Mouse (Mus musculus) C2C12 (cell line): ENCODE measurements at regions not wholly inside any gene's neighbourhood (a gene's known extent, or its start where the extent isn't known, plus 50 kb on each side); places are given as distances from the start of the nearest gene placed in this dataset.

Experiments
- H3K27me3 ChIP-seq: one replicate; pipeline ENCODE4 v1.6.1; 2011; ENCODE audit not compliant: control insufficient read depth, insufficient read depth, insufficient read length
- H3K36me3 ChIP-seq: one replicate; pipeline ENCODE4 v1.6.1; 2011; ENCODE audit not compliant: control insufficient read depth, insufficient read depth
- H3K4me3 ChIP-seq: one replicate; pipeline ENCODE4 v1.5.1; 2011; ENCODE audit warnings: mild to moderate bottlenecking, control low read depth; ENCODE audit not compliant: poor library complexity, insufficient read depth, severe bottlenecking
- H3K79me2 ChIP-seq: one replicate; pipeline ENCODE4 v1.6.1; 2011; ENCODE audit not compliant: control insufficient read depth, insufficient read depth
- H3K79me3 ChIP-seq: one replicate; pipeline ENCODE4 v1.6.1; 2011; ENCODE audit warnings: low read depth, control low read depth
- H3ac ChIP-seq: one replicate; pipeline ENCODE3; 2011; ENCODE audit warnings: low read depth; ENCODE audit not compliant: control insufficient read depth, insufficient read length
- CEBPB ChIP-seq: IDR thresholded peaks from one replicate; pipeline ENCODE4 v1.6.1; 2011; ENCODE audit warnings: low read depth, mild to moderate bottlenecking, control low read depth, moderate library complexity
- CTCF ChIP-seq: IDR thresholded peaks from one replicate; pipeline ENCODE4 v1.5.1; 2011; ENCODE audit not compliant: control insufficient read depth, insufficient read depth, insufficient read length
- FOSL1 ChIP-seq: IDR thresholded peaks from one replicate; pipeline ENCODE4 v1.8.0; 2011; ENCODE audit warnings: mild to moderate bottlenecking, low read length; ENCODE audit not compliant: poor library complexity, insufficient read depth, severe bottlenecking
- MAX ChIP-seq: IDR thresholded peaks from one replicate; pipeline ENCODE4 v1.6.1; 2011; ENCODE audit warnings: mild to moderate bottlenecking, control low read depth
- MYOD1 ChIP-seq: IDR thresholded peaks from one replicate; pipeline ENCODE4 v1.6.1; 2011; ENCODE audit warnings: low read depth; ENCODE audit not compliant: control insufficient read depth, insufficient read length
- MYOG ChIP-seq: IDR thresholded peaks from one replicate; pipeline ENCODE4 v1.6.1; 2011; ENCODE audit not compliant: control insufficient read depth, insufficient read length; ENCODE audit errors: extremely low read depth
- USF1 ChIP-seq: IDR thresholded peaks from one replicate; pipeline ENCODE4 v1.6.1; 2011; ENCODE audit warnings: low read depth, mild to moderate bottlenecking, control low read depth, moderate library complexity

DNA sequence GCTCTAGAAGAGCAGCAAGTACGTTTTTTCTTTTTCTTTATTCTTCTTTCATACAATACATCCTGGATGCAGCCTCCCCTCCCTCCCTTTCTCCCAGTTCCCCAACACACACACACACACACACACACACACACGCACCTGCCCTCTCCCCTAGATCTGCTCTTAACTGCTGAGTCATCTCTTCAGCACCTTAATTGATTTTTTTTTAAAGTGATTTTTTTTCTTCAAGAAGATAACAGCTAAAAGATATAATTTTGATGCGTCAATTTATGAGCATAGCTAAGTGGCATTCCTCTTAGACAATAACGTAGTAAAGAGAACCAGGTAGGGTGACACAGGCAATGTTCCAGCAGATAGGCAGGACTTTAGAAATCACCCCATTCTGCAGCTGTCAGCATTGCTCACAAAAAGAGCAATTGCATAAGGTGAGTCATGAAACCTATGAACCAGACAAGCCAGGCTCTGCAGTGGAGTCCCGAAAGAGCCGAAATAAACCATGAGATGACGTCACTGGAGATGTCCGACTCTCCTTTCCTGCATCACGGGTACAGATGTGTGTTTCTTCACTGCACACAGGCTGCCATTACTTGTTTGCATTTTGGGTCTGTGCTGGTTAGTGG, 63.9 kb upstream of the Tnrc6a start:
- Histone ChIP-seq H3ac (no peak overlapping the region), H3K36me3 (no peaks in the 10 kb centered on the region), H3K27me3 (no peaks in the 10 kb centered on the region), H3K4me3 (no peak overlapping the region), H3K79me2 (no peaks in the 10 kb centered on the region), H3K79me3 (no peaks in the 10 kb centered on the region)
- TF ChIP-seq CEBPB, result peak; percentile 51
- peak; percentile 88 for TF ChIP-seq MYOD1
- TF ChIP-seq USF1, result no peak
- no peak for TF ChIP-seq FOSL1
- no peak for TF ChIP-seq MAX
- TF ChIP-seq MYOG, result no peak

DNA sequence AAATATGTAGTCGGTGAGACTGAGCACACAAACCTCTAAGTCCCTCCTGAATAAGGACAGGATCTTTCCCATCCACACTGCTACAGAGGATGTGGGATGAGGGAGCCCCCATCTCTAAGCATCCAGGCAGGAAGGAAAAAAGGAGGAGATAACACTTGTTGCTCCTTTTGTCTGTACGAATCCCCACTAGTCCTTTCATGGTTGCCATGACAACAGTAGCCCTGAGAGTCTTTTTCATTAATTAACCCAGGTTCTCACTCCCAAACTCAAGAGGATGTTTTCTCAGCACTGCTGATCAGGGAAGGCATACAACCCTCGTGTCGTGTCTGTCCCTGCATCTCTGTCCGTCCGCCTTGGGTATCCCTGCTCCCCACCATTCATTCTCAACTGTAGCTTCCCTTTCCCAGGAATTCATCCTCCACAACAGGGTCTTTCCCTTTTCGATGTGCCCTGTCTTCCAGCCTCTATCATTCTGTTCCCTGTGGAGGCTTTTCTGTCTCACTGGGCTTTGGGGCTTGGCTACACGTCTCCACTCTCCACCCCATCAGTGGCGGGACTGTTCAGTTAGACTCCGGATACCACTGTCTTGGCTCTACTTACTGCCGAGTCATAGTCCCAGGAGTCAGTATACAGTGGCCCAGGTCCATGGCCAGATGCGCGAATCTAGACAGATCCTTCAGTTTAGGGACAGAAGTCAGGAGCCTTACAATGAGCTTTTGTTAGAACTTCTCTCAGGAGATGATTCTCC, 60.2 kb upstream of the Tnrc6a start:
- Histone ChIP-seq H3K4me3 (no peak overlapping the region), H3K36me3 (no peaks in the 10 kb centered on the region), H3K79me3 (no peaks in the 10 kb centered on the region), H3ac (no peak overlapping the region), H3K79me2 (no peaks in the 10 kb centered on the region), H3K27me3 (no peaks in the 10 kb centered on the region)
- TF ChIP-seq MAX (no peak), CTCF (no peak), CEBPB (no peak), USF1 (no peak), MYOG (no peak), MYOD1 (no peak), FOSL1 (no peak)

DNA sequence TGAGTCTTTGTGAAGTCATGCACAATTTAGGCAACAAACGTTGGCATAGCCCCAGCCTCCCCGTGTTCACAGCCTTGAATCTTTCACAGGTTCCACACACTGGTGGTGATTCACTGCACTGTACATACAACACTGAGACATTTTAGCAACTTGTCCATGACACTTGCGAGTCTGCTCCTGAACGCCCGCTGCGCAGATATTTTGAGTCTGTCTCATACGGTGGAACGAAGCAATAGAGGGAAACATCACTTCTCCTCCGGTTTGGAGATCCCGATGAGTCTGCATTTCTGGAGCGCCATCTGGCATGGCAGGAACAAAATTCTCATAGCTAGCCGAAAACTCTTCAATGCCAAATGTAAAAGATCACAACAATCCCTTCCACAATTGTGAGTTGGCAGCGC, 57.7 kb upstream of the Tnrc6a start:
- H3K4me3 ChIP-seq, result no peak overlapping the region
- no peaks in the 10 kb centered on the region for H3K79me2 ChIP-seq
- H3K79me3 ChIP-seq, result no peaks in the 10 kb centered on the region
- H3K36me3 ChIP-seq, result no peaks in the 10 kb centered on the region
- H3K27me3 ChIP-seq, result no peaks in the 10 kb centered on the region
- TF ChIP-seq CEBPB (no peak), USF1 (no peak), MYOD1 (no peak), FOSL1 (no peak), MYOG (no peak), CTCF (no peak), MAX (no peak)
- H3ac ChIP-seq, result no peak overlapping the region

DNA sequence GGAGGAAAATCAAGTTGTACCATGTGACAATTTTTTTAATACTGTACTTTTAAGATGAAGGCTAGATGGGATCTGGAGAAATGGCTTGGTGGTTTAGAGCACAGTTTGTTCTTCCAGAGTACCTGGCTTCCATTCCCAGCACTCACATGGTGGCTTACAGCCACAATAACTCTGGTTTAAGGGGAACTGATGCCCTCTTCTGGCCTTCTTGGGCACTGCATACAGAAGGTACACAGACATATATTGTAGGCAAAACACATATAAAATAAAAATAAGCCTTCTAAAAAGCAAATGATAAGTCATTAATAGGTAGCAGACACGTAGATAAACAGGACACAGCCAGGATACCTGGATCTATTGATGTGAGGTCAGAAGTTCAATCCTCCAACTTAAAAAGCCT, 56.3 kb upstream of the Tnrc6a start:
- Histone ChIP-seq H3K36me3 (no peaks in the 10 kb centered on the region), H3ac (no peak overlapping the region), H3K4me3 (no peak overlapping the region), H3K79me3 (no peaks in the 10 kb centered on the region), H3K27me3 (no peaks in the 10 kb centered on the region), H3K79me2 (no peaks in the 10 kb centered on the region)
- TF ChIP-seq MYOG (no peak), USF1 (no peak), FOSL1 (no peak), MYOD1 (no peak), MAX (no peak), CTCF (no peak), CEBPB (no peak)

DNA sequence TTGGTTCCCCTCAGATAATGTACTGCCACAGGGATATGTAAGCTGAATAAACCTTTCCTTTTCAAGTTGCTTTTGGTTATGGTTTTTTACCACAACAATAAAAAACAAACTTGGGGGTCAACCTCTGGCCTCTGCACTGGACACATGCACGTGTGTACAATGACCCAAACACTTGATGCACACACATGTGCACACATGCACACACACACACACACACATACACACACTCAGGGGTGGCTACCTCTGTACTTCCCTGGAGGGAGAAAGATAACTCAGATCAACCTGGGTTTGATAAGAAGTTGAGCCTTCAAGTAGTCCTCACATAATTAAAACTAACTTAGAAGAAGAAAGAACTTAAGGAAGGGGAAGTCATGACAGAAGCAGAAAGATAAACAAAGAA, 55.4 kb upstream of the Tnrc6a start:
- H3K79me3 ChIP-seq, result no peaks in the 10 kb centered on the region
- no peak for TF ChIP-seq CTCF
- no peak for TF ChIP-seq MYOG
- TF ChIP-seq FOSL1, result no peak
- TF ChIP-seq MYOD1, result no peak
- TF ChIP-seq USF1, result no peak
- TF ChIP-seq MAX, result no peak
- no peak for TF ChIP-seq CEBPB
- no peaks in the 10 kb centered on the region for H3K27me3 ChIP-seq
- H3ac ChIP-seq, result no peak overlapping the region
- H3K36me3 ChIP-seq, result no peaks in the 10 kb centered on the region
- H3K79me2 ChIP-seq, result no peaks in the 10 kb centered on the region
- H3K4me3 ChIP-seq, result no peak overlapping the region

DNA sequence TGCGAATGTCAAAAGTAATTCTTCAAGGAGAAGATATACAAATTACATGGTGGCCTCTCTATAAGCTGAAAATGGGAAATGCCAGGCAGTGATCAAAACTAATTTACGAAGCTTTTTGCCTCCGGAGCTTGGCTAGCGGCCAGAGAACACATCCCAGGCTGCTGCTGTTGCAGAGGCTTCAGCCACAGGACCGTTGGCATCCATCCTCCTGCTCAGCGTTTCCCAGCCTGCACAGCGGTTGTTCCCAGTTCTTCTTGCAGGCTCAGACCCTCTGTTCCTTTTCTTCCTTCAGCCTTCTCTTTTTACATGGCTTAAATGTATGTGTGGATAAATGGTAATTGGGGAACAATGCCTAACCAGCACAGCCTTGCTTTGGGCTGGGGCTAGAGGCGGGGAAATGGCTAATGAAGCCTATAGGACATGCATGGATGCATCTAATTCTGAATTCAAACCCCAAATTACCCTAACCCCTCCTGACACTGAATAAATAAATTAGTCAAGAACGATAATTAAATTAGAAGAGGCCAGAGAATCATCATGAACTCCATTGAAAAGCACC, 54.9 kb upstream of the Tnrc6a start:
- no peaks in the 10 kb centered on the region for H3K79me2 ChIP-seq
- no peak overlapping the region for H3ac ChIP-seq
- H3K27me3 ChIP-seq, result no peaks in the 10 kb centered on the region
- H3K79me3 ChIP-seq, result no peaks in the 10 kb centered on the region
- TF ChIP-seq CTCF, result no peak
- TF ChIP-seq USF1, result no peak
- H3K4me3 ChIP-seq, result no peak overlapping the region
- H3K36me3 ChIP-seq, result no peaks in the 10 kb centered on the region
